Mouse (Mus musculus): Measurements from ENCODE around the gene Vps41. TPM values are rescaled to one million over a fixed set of nuclear protein-coding genes. Genes with fewer than 3 reads are reported as not detected.

Gene Vps41
- polyA plus RNA-seq, 1 experiment from 2014 or later = 120 TPM

GRCm38 (mm10) chr13:18843546-18843945, 126.5 kb downstream of the Vps41 start:
- no peak overlapping the region for H3K9ac ChIP-seq (ENCODE audit: low read depth, low read length)
- no peak for ATAC-seq
- no peak overlapping the region for H3K4me2 ChIP-seq (ENCODE audit: low read length)
- H3K36me3 ChIP-seq (ENCODE audit: control insufficient read depth, insufficient read depth, low read length) = peaks cover 3% of the 10 kb centered on the region
- H3K4me1 ChIP-seq (ENCODE audit: control insufficient read depth, insufficient read depth, low read depth, low read length) = no peaks in the 10 kb centered on the region
- WGBS = 95% methylated on average over 1 of the region's 1 CpGs
- H3K4me3 ChIP-seq (ENCODE audit: low read length) = no peak overlapping the region
- H3K9me3 ChIP-seq (ENCODE audit: control insufficient read depth, low read length) = no peaks in the 10 kb centered on the region
- no peaks in the 10 kb centered on the region for H3K27me3 ChIP-seq (replicated peaks; ENCODE audit: control insufficient read depth, insufficient read depth, low read length)
- H3K27ac ChIP-seq (ENCODE audit: low read depth, low read length) = no peak overlapping the region

- no peaks in the 10 kb centered on the region for H3K27me3 ChIP-seq (replicated peaks; ENCODE audit: control insufficient read depth, insufficient read depth, low read length)
- H3K36me3 ChIP-seq (ENCODE audit: control insufficient read depth, insufficient read depth, low read length) = peaks cover 3% of the 10 kb centered on the region
- H3K27ac ChIP-seq (ENCODE audit: low read depth, low read length) = no peak overlapping the region
- no peak overlapping the region for H3K4me2 ChIP-seq (ENCODE audit: low read length)
- H3K9ac ChIP-seq (ENCODE audit: low read depth, low read length) = no peak overlapping the region
- ATAC-seq = no peak
- 90% methylated on average over 3 of the region's 3 CpGs for WGBS
- no peaks in the 10 kb centered on the region for H3K4me1 ChIP-seq (ENCODE audit: control insufficient read depth, insufficient read depth, low read depth, low read length)
- no peaks in the 10 kb centered on the region for H3K9me3 ChIP-seq (ENCODE audit: control insufficient read depth, low read length)
- H3K4me3 ChIP-seq (ENCODE audit: low read length) = no peak overlapping the region
These were observed 130.3 kb downstream of the Vps41 start for GRCm38 (mm10) chr13:18847386-18847785.

- H3K27me3 ChIP-seq (replicated peaks; ENCODE audit: control insufficient read depth, insufficient read depth, low read length) = no peaks in the 10 kb centered on the region
- ATAC-seq = peak; percentile 37; the same call in 1 of the 2 replicates
- no peaks in the 10 kb centered on the region for H3K4me1 ChIP-seq (ENCODE audit: control insufficient read depth, insufficient read depth, low read depth, low read length)
- no peak overlapping the region for H3K27ac ChIP-seq (ENCODE audit: low read depth, low read length)
- H3K36me3 ChIP-seq (ENCODE audit: control insufficient read depth, insufficient read depth, low read length) = peaks cover 8% of the 10 kb centered on the region
- no peak overlapping the region for H3K4me3 ChIP-seq (ENCODE audit: low read length)
- no peaks in the 10 kb centered on the region for H3K9me3 ChIP-seq (ENCODE audit: control insufficient read depth, low read length)
- H3K9ac ChIP-seq (ENCODE audit: low read depth, low read length) = no peak overlapping the region
- no peak overlapping the region for H3K4me2 ChIP-seq (ENCODE audit: low read length)
These were observed 132.5 kb downstream of the Vps41 start for GRCm38 (mm10) chr13:18849563-18849962.

DNA sequence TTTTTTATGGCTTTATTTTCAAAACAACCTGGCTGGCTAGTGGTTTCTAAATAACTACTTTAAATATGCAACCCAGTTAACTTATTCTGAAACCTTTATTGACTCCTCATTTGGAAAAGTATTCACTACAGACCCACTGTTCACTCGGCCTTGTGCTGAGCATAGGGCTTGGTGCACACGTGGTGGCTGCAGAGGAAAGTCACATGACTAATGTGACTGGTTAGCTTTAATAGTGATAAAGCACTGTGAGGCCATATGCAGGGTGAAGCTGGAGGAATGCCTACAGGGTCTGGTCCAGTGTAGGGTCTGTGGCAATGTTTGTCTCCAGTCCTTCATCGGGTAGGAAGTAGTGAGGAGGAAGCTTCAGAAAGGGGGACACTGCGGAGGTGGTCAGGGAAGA, 134.1 kb downstream of the Vps41 start:
- 82% methylated on average over 4 of the region's 4 CpGs for WGBS
- Histone ChIP-seq H3K27me3 (replicated peaks; ENCODE audit: control insufficient read depth, insufficient read depth, low read length) (no peaks in the 10 kb centered on the region), H3K9ac (ENCODE audit: low read depth, low read length) (no peak overlapping the region), H3K36me3 (ENCODE audit: control insufficient read depth, insufficient read depth, low read length) (peaks cover 8% of the 10 kb centered on the region), H3K4me2 (ENCODE audit: low read length) (no peak overlapping the region), H3K9me3 (ENCODE audit: control insufficient read depth, low read length) (no peaks in the 10 kb centered on the region), H3K4me3 (ENCODE audit: low read length) (no peak overlapping the region), H3K4me1 (ENCODE audit: control insufficient read depth, insufficient read depth, low read depth, low read length) (peaks cover 3% of the 10 kb centered on the region; the same call in 1 of the 2 replicates), H3K27ac (ENCODE audit: low read depth, low read length) (no peak overlapping the region)
- ATAC-seq = no peak

DNA sequence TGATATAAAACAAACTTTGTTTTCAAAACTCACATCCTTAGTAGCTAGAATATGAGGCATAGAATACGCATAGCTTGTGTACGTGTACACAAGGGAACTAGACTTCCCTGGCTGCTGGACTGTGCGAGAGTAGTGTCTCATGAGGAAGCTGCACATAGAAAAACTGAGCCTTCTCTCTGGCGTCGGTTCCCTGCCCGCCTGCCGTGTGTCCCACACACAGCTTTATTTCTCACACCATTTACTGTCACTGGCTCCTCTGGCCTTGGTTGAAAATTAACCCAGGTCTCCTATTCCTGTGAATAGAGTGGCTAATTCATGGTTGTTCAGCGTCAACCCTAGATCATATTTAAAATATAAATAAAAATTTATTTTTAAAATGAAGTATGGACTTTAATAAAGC, 135.6 kb downstream of the Vps41 start:
- WGBS = 69% methylated on average over 8 of the region's 8 CpGs

DNA sequence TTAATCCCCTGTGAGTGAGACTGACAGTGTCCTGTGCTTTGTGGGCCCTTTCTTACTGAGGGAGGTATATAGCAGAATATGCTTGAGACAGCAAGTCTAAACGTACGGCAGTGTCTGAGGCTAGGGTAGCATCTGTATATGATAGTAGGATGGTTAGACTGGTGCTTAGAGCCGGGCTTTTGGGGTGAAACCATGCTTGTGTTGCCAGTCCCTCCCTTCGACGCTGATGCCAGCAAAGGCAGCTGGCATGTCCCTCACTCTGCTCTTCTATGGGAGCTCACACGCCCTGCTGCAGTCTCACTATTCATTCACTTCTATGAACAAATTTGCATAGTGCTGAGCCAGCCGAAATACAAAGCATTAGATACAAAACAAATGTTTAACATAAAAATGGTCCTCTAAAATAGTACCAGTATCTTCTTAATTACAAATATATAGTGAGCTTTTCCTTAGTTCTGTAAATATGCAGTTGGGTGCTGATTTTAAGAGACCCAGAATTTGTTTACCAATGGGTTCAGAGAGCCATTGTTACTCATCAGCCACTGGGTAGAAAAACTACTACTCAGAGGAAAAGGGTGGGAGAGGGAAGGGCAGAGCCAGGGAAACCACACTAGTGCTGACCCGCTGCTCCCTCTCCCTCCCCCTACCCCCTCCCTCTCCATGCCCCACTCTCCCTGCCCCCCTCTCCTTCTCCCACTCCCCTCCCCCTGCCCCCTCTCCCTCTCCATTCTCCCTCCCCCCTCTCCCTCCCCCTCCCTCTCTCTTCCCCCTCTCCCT, 139.1 kb downstream of the Vps41 start:
- Histone ChIP-seq H3K27ac (ENCODE audit: low read depth, low read length) (peak overlapping the region; percentile 44; the same call in 1 of the 2 replicates), H3K9ac (ENCODE audit: low read depth, low read length) (no peak overlapping the region), H3K36me3 (ENCODE audit: control insufficient read depth, insufficient read depth, low read length) (peaks cover 10% of the 10 kb centered on the region), H3K9me3 (ENCODE audit: control insufficient read depth, low read length) (no peaks in the 10 kb centered on the region), H3K4me2 (ENCODE audit: low read length) (no peak overlapping the region), H3K4me3 (ENCODE audit: low read length) (no peak overlapping the region), H3K27me3 (replicated peaks; ENCODE audit: control insufficient read depth, insufficient read depth, low read length) (no peaks in the 10 kb centered on the region), H3K4me1 (ENCODE audit: control insufficient read depth, insufficient read depth, low read depth, low read length) (peaks cover 3% of the 10 kb centered on the region; the same call in 1 of the 2 replicates)
- ATAC-seq = peak; percentile 93
- WGBS = 37% methylated on average over 7 of the region's 8 CpGs

More for the DNA sequence above, 135.6 kb downstream of the Vps41 start:
- Histone ChIP-seq H3K4me3 (ENCODE audit: low read length) (no peak overlapping the region), H3K9ac (ENCODE audit: low read depth, low read length) (no peak overlapping the region), H3K9me3 (ENCODE audit: control insufficient read depth, low read length) (no peaks in the 10 kb centered on the region), H3K4me2 (ENCODE audit: low read length) (no peak overlapping the region), H3K27me3 (replicated peaks; ENCODE audit: control insufficient read depth, insufficient read depth, low read length) (no peaks in the 10 kb centered on the region), H3K36me3 (ENCODE audit: control insufficient read depth, insufficient read depth, low read length) (peaks cover 8% of the 10 kb centered on the region), H3K27ac (ENCODE audit: low read depth, low read length) (no peak overlapping the region), H3K4me1 (ENCODE audit: control insufficient read depth, insufficient read depth, low read depth, low read length) (peaks cover 3% of the 10 kb centered on the region; the same call in 1 of the 2 replicates)
- no peak for ATAC-seq

DNA sequence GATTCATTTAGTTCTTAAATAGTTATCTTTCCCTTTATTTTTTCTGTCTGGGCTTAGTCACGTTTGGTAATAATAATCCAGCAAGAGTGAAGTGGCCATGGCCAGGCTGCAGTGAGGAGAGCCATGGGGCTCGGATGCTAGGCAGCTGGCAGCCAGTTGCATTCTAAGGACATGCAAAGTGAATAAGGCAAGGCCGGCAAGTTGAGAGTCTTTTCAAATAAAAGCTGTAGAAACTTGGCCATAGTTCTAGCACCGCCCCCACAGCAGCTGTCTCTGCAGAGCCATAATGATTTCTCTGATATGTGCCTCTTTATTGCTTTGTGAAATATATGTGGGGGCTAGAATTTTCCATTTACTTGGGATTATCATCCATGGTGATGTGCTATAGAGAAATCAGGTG, 141.1 kb downstream of the Vps41 start:
- Histone ChIP-seq H3K4me2 (ENCODE audit: low read length) (no peak overlapping the region), H3K9me3 (ENCODE audit: control insufficient read depth, low read length) (no peaks in the 10 kb centered on the region), H3K4me3 (ENCODE audit: low read length) (no peak overlapping the region), H3K27ac (ENCODE audit: low read depth, low read length) (no peak overlapping the region), H3K36me3 (ENCODE audit: control insufficient read depth, insufficient read depth, low read length) (peaks cover 10% of the 10 kb centered on the region; the same call in 1 of the 2 replicates), H3K27me3 (replicated peaks; ENCODE audit: control insufficient read depth, insufficient read depth, low read length) (no peaks in the 10 kb centered on the region), H3K9ac (ENCODE audit: low read depth, low read length) (no peak overlapping the region), H3K4me1 (ENCODE audit: control insufficient read depth, insufficient read depth, low read depth, low read length) (peaks cover 3% of the 10 kb centered on the region; the same call in 1 of the 2 replicates)
- ATAC-seq = no peak
- WGBS = 70% methylated on average over 4 of the region's 4 CpGs

GRCm38 (mm10) chr13:18859389-18859788, 142.3 kb downstream of the Vps41 start:
- H3K4me3 ChIP-seq (ENCODE audit: low read length) = no peak overlapping the region
- WGBS = 80% methylated on average over 3 of the region's 3 CpGs
- peaks cover 13% of the 10 kb centered on the region for H3K36me3 ChIP-seq (ENCODE audit: control insufficient read depth, insufficient read depth, low read length)
- H3K9ac ChIP-seq (ENCODE audit: low read depth, low read length) = no peak overlapping the region
- ATAC-seq = no peak
- no peaks in the 10 kb centered on the region for H3K9me3 ChIP-seq (ENCODE audit: control insufficient read depth, low read length)
- H3K4me1 ChIP-seq (ENCODE audit: control insufficient read depth, insufficient read depth, low read depth, low read length) = peaks cover 3% of the 10 kb centered on the region; the same call in 1 of the 2 replicates
- no peak overlapping the region for H3K4me2 ChIP-seq (ENCODE audit: low read length)
- no peaks in the 10 kb centered on the region for H3K27me3 ChIP-seq (replicated peaks; ENCODE audit: control insufficient read depth, insufficient read depth, low read length)
- no peak overlapping the region for H3K27ac ChIP-seq (ENCODE audit: low read depth, low read length)

GRCm38 (mm10) chr13:18868030-18868490, 151.0 kb downstream of the Vps41 start:
- Histone ChIP-seq H3K9me3 (ENCODE audit: control insufficient read depth, low read length) (no peaks in the 10 kb centered on the region), H3K4me2 (ENCODE audit: low read length) (no peak overlapping the region), H3K4me1 (ENCODE audit: control insufficient read depth, insufficient read depth, low read depth, low read length) (no peaks in the 10 kb centered on the region; the same call in 1 of the 2 replicates), H3K36me3 (ENCODE audit: control insufficient read depth, insufficient read depth, low read length) (peaks cover 12% of the 10 kb centered on the region; the same call in 1 of the 2 replicates), H3K9ac (ENCODE audit: low read depth, low read length) (no peak overlapping the region), H3K27me3 (replicated peaks; ENCODE audit: control insufficient read depth, insufficient read depth, low read length) (no peaks in the 10 kb centered on the region), H3K27ac (ENCODE audit: low read depth, low read length) (peak overlapping the region; percentile 51; the same call in 1 of the 2 replicates), H3K4me3 (ENCODE audit: low read length) (no peak overlapping the region)
- WGBS = 29% methylated on average over 5 of the region's 5 CpGs
- ATAC-seq = peak; percentile 92

Data from hindbrain, embryonic 16.5 days (tissue).